Mouse (Mus musculus) erythroblast, embryonic 14.5 days (primary cell): Measurements from ENCODE around the gene Retnlg.

Experiments
- GATA1 ChIP-seq: IDR thresholded peaks from 2 replicates; pipeline ENCODE4 v1.6.1; 2012; ENCODE audit warnings: low read length, inconsistent platforms, mixed read lengths
- TAL1 ChIP-seq: IDR thresholded peaks from 3 replicates; pipeline ENCODE4 v1.6.1; 2012; ENCODE audit warnings: low read length, inconsistent platforms, mixed read lengths

- TF ChIP-seq TAL1 (no peak), GATA1 (no peak)
Observed at GRCm38 (mm10) chr16:48890733-48891132, 18.3 kb downstream of the Retnlg start.
